Mouse (Mus musculus): Measurements from ENCODE around the gene Prss29. TPM values are rescaled to one million over a fixed set of nuclear protein-coding genes. Genes with fewer than 3 reads are reported as not detected.

The Prss29 gene
- not detected for total RNA-seq (2021)

DNA sequence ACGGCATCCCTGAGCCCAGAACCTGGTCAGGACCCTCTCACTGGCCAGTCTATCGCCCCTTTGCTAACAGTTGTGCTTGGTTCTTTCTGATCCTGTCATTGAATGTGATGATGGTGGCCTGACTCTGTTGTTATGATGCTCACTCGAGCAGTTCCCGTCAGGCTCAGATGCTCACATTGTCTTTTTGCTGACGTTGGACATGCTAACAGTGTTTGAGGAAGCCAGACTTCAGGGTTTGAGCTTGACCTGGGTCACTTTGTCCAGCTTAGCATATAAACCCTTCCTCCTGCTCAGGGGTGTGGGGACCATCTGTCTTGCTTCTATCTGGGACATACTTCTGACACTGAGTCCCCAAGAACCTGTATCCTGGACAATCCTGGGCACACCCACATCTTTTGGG is at the start of gene Prss29:
Gene Prss29, plus strand, starts transcription at position 301 of the 400 bp plus-strand sequence.
- DNase-seq, result no peak

DNA sequence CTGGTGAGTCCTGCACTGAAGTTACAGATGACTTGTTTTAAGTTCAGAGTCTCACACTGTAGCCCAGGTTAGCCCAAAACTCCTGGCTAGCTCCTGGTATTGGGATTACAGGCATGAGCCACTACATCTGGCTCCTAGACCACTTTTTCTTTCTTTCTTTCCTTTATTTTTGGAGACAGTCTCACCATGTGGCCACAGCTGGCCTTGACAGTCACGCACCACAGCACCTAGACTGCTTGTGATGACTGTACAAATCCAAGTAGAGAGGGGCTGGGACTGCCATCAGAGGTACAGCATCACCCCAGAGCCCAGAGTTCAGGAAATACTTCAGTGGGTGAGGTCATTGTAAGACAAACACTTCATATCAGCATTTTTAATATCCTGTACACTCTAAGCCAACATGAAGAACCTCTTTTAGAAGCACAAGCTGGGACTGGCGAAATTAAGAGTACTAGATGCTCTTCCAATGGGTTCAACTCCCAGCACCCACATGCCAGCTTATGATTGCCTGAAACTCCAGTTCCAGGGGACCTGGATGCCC is 47.6 kb upstream of the Prss29 start:
- DNase-seq, result no peak

GRCm38 (mm10) chr17:25272326-25272725 is 46.1 kb upstream of the Prss29 start:
- no peak for DNase-seq

GRCm38 (mm10) chr17:25272951-25273705 is 45.3 kb upstream of the Prss29 start:
- DNase-seq, result peak; percentile 87

DNA sequence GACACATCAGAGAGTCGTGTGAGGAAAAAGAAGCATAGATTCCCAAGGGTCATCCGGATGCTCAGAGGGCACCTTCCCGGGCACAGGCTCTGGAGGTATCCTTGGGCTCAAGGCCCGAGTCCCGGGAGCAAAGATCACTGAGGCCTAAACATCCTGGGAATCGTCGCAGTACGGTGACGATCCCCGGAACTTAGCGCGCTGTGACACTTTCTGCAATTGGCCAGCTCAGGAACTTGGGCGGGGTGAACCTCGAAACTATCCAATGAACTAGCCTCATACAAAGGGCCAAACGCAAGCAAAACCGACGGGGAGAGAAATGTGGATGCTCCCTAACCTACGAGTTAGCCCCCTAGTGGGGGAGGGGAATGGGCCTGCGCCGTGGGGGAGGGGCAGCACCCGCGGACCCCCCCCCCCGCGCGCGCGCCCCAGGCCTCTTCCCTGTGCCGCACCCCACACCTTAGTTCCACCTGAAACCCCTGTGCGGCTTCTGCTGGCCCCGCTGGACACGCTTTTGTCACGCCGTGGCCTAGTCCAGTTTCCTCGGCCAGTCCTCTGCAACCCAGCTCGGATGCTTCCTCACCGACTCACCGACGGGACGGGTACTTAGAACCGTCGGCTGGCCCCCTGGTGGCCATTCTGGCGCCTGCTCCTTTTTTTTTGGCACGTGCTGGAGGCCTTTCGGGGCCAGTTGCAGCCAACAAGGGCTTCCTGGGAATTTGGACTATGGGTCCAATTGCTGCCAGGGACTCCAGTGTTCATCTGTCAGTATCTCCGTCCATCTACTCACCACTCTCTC is 44.5 kb upstream of the Prss29 start:
- DNase-seq, result peak; percentile 97

DNA sequence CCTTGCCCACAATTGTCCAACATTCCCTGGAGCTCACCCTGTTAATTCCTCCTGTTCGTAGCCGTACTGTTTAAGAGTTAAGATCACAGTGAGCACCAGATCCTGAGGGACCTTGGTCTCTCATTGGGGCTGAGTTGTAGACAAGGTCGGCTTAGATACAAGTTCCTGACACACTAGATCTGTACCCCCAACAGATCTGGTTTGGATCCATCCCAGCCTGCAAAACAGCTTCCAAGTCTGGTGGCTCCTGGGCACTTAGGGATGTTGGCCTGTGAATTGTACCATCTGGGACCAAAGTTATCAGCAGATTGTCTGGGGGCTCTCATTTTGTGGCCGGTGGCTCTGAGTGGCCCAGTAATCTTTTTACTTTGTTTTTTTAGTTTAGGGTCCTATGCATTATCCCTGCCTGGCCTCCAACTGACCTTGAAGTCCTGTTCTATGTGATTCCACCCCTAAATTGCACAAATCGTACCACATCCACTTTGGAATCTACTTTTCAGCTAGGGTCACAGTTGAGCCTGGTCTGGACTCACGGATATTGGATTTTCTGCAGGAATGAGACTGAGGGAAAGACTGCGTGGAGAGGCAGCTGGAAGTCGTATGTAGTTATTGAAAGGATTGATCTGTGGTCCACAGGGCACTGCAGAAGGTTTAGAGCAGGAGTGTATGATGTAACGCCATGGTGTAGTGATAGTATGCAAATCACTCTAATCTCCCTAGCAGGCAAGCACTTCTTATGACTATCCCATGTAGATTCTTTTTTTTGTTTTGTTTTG is 43.7 kb upstream of the Prss29 start, which contains the start of gene Ube2i:
Gene Ube2i, minus strand, starts transcription at position 52 of the 776 bp plus-strand sequence.
- no peak for DNase-seq

GRCm38 (mm10) chr17:25275833-25276232 is 42.6 kb upstream of the Prss29 start:
- no peak for DNase-seq

- peak; percentile 55 for DNase-seq
These were observed 36.3 kb upstream of the Prss29 start for GRCm38 (mm10) chr17:25282133-25282532.

GRCm38 (mm10) chr17:25285033-25285432 is 33.4 kb upstream of the Prss29 start:
- peak; percentile 78 for DNase-seq

GRCm38 (mm10) chr17:25288842-25289241 is 29.6 kb upstream of the Prss29 start:
- peak; percentile 51 for DNase-seq

- no peak for DNase-seq
These were observed 28.0 kb upstream of the Prss29 start for GRCm38 (mm10) chr17:25290411-25290810.

DNA sequence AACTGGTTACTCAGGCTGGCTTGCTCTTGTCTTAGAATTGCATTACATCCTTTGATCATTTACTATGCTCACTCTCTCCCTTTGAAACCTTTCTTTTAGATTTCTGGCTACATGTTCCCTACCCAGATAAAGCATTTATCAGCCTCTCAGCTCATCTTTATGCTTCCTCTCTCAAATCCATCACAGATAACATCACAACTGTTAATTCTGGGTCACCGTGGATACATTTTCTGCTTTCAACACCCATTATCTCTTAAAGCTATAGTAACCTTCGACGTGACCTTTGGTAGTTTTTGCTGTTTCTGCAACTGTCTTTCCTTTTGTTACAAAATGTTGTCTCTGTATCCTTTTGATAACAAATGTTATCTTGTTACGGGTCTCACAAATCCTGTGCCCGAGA is 25.0 kb upstream of the Prss29 start:
- no peak for DNase-seq

DNA sequence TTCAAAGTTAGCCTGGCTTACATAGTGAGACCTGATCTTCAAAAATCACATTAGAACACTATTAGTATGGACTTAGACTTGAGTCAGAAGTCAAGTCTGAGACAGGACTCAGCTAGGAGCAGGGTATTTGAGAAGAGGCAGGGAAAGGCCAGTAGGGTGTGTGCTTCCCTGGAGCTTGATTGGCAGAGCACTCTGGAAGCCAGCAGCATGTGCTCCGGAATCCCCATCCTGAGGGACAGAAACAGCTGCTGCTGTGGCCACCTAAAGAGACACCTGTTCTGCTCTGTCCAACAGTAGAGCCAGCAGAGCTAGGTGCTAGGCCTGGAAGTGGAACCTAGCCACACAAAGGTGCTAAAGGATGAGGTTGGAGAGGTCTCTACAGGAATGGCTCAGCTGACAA is 24.3 kb upstream of the Prss29 start:
- no peak for DNase-seq

DNA sequence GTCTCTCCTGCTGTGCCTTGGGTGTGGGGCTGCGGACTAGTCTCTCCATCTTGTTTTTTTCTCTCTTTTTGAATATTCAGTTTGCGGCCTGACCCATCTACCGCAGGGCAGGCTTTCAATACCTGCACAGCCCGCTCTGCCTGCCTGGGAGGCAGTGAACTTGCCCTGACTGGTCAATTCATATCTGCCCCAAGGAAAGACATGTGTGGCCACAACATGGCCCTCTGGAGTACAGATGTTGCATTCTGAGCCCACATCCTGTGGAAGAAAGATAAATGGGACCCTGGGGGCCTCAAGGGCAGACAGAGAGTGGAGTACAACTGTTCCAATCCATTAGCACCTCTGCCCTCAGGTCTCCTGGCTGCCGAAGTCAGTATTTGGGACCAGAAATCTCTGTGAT is 20.4 kb upstream of the Prss29 start, which contains the start of gene Prss34:
Gene Prss34, plus strand, starts transcription at position 301 of the 400 bp plus-strand sequence.
- DNase-seq, result no peak

- no peak for DNase-seq
These were observed 10.1 kb upstream of the Prss29 start, which contains the start of gene Prss28 for GRCm38 (mm10) chr17:25308346-25308745. Gene Prss28, plus strand, starts transcription at chr17:25308646.

DNA sequence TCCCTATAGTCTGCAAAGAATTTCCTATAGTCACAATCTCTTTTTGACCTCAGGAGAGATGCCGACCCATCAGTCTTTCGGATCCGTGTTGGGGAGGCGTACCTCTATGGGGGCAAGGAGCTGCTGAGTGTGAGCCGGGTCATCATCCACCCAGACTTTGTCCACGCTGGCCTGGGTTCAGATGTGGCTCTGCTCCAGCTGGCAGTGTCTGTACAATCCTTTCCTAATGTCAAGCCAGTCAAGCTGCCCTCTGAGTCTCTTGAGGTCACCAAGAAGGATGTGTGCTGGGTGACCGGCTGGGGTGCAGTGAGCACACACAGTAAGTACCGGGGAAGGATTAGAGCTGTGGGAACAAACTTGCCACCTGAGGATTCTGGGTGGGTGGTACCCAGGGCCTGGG is 2.4 kb downstream of the Prss29 start:
- no peak for DNase-seq

GRCm38 (mm10) chr17:25322930-25323329 is 4.5 kb downstream of the Prss29 start:
- DNase-seq, result no peak

DNA sequence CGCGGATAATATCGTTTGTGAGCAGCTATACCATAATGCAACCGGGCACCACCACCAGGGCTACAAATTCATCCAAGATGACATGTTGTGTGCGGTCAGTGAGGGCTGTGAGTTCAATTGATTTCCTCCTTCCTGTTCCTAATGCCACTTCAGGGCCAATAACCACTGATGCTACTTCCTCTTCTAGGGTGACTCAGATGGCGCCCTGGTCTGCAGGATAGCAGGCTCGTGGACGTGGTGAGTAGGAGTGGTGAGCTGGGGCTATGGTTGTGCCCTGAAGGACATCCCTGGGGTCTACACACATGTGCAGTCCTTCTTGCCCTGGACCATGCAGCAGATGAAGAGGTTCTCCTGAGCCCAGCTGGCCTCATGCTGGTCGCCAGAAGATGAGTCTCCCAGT is 13.9 kb downstream of the Prss29 start:
- no peak for DNase-seq

- peak; percentile 77 for DNase-seq
These were observed 15.5 kb downstream of the Prss29 start for GRCm38 (mm10) chr17:25333943-25334342.

GRCm38 (mm10) chr17:25338218-25338617 is 19.8 kb downstream of the Prss29 start:
- no peak for DNase-seq

DNA sequence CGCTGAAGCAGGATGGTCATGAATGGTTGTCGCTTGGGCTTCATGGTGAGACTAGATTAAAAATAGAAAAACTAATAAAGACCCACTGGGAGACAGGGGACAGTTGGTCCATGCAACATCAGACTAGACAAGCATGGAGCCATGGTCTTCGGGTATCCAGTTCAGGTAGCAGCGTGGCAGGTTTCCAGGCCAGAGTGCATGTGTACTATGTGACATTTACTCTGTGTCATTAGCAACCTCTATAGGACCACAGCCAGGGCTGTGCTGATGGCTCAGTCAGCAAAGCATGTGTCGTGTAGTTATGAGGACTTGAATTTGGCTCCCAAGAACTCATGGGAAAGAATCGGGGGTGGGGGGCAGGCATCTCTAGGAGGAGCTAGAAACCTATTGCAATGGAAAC is 21.5 kb downstream of the Prss29 start:
- DNase-seq, result no peak

DNA sequence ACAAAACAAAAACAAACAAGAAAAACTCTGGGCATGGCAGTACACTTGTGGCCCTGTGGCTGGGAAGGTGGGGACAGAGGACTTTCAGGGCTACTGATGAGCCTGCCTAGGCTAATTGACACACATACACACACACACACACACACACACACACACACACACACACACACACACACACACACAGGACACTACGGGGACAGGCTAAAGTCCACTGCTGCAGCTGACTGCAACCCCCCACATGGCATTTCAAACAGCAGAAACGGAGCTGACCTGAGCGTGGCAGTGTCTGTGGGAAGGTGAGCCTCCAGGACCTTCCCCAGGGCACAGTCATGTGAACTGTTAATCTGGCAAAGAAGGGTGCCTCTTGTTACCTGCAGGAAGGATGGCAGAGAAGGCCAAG is 23.0 kb downstream of the Prss29 start:
- DNase-seq, result no peak
